Mouse (Mus musculus) kidney, adult 2 months (tissue): ENCODE data around the gene Dbp.

Experiments used
- CTCF ChIP-seq: fragments of 200-500 bp; conservative IDR thresholded peaks from 2 replicates; pipeline ENCODE4 v1.5.1; 2011; ENCODE audit warnings: low read depth, mild to moderate bottlenecking, control low read depth, low read length, moderate library complexity, mixed read lengths; ENCODE audit not compliant: insufficient read depth, insufficient read length
- POLR2A ChIP-seq: fragments of 200-500 bp; IDR thresholded peaks from one replicate; pipeline ENCODE4 v1.6.1; 2011; ENCODE audit warnings: low read depth, low read length, control low read depth

DNA sequence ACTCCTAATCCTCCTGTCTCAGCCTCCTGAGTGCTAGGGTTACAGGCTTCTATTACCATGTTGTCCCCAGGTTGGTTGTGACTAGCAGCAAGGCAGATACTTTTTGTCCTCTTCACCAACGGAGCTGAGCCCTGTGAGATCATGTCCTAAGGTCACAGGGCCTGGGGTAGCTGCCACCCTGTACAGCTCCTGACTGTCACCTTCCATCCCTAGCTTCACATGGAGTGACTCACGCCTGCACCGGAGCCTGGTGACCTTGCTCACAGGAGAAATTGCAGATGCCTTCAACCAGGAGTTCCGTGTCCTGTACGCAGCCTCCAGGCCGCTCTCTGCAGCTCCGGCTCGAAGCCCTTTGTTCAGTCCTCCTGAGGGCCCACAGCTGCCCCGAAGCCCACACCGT is 21.5 kb downstream of the Dbp start:
- TF ChIP-seq CTCF (no peak), POLR2A (no peak)
